ENCODE assay signal across 22 mouse cellular contexts in the genomic region with DNA sequence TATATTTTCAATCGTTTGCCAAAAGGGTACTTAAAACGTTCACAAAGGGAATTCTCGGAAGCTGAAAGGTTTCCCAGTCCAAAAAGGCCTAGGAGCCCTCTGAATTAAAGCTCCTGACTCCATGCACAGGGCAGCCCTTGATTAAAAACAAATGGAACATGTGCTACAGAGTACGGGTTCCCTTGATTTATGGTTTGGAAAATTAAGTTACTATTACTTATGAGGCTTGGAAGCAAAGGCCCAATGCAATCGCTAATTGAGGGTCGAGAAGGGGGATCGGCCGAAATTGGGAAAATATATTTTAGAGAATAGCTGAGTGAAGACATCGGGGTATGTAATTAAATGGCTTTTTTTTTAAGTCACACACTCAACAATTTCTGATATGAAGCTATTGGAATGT.
DNase-seq lines count a peak whose midpoint lies in the region; ATAC-seq lines count a peak whose summit lies in the region.
"Had no signal": no experiment of that assay in that cellular context is flagged by ENCODE, and none has a peak within 500 bp of the region (broad histone marks: within the 10 kb centered on the region; RNA-seq: fewer than 3 reads in every experiment).

No protein-coding gene starts in this region.

- no peaks in the 10 kb centered on the region for H3K36me3 ChIP-seq in limb, embryonic 11.5 days (ENCODE audit: control insufficient read depth, insufficient read depth, low read length)
- H3K36me3 ChIP-seq: forebrain, embryonic 10.5 days; hindbrain, embryonic 12.5 days; hindbrain, embryonic 15.5 days had no signal

- WGBS in limb, embryonic 11.5 days, result 19% methylated on average over 9 of the region's 9 CpGs

- no peak overlapping the region for H3K4me2 ChIP-seq in limb, embryonic 11.5 days (ENCODE audit: low read depth, severe bottlenecking)
- H3K4me2 ChIP-seq: forebrain, embryonic 13.5 days; heart, embryonic 11.5 days; hindbrain, embryonic 12.5 days; hindbrain, embryonic 15.5 days had no signal

- 0 out of 2 replicates have a peak, but pooled peaks have one; percentile 60 for ATAC-seq in limb, embryonic 11.5 days (ENCODE audit: insufficient number of reproducible peaks, low FRiP score, low TSS enrichment, low read depth)
- ATAC-seq: activated CD4-positive, CD25-positive, alpha-beta regulatory T cell, adult 4 months; forebrain, embryonic 13.5 days; forebrain, embryonic 16.5 days had no signal

- H3K4me1 ChIP-seq in limb, embryonic 11.5 days (ENCODE audit: control insufficient read depth, insufficient read depth, low read length), result no peaks in the 10 kb centered on the region
- H3K4me1 ChIP-seq: hindbrain, embryonic 12.5 days; hindbrain, embryonic 15.5 days had no signal

- peak; percentile 16 for DNase-seq in embryo, embryonic 11 days
- DNase-seq in embryo, embryonic 10 days (ENCODE audit: low spot score), result no peak
- DNase-seq in forelimb bud, embryonic 11.5 days (ENCODE audit: low read depth, low spot score), result peak; percentile 76
- peak; percentile 41 for DNase-seq in limb, embryonic 11.5 days (ENCODE audit: low spot score)
- DNase-seq in layer of hippocampus, adult 9-10 months (ENCODE audit: low spot score), result no peak
- DNase-seq in ovary, postnatal 36 days (ENCODE audit: low spot score), result no peak
- DNase-seq: adrenal gland, adult 8-10 months; adrenal gland, postnatal 25 days; cerebellum, adult 11-12 months; cerebellum, adult 8-10 months; cerebellum, postnatal 10 days; cerebellum, postnatal 36 days; gastrocnemius, adult 2 months; gastrocnemius, postnatal 14 days; heart, adult 11 months had no signal

- H3K9me3 ChIP-seq in limb, embryonic 11.5 days (ENCODE audit: control insufficient read depth, low read length), result no peaks in the 10 kb centered on the region; the same call in 1 of the 2 replicates
- H3K9me3 ChIP-seq: forebrain, embryonic 13.5 days; hindbrain, embryonic 15.5 days had no signal

- no peak overlapping the region for H3K9ac ChIP-seq in limb, embryonic 11.5 days (ENCODE audit: low read length)
- H3K9ac ChIP-seq: forebrain, embryonic 13.5 days; hindbrain, embryonic 12.5 days; hindbrain, embryonic 15.5 days had no signal

- no peak overlapping the region for H3K27ac ChIP-seq in limb, embryonic 11.5 days (replicated peaks; ENCODE audit: low read depth, low read length)
- H3K27ac ChIP-seq: forebrain, embryonic 10.5 days; forebrain, embryonic 13.5 days; gastrocnemius, adult 2 months; hindbrain, embryonic 12.5 days; hindbrain, embryonic 15.5 days had no signal

- H3K4me3 ChIP-seq in limb, embryonic 11.5 days (ENCODE audit: low read depth, low read length), result no peak overlapping the region
- H3K4me3 ChIP-seq: forebrain, embryonic 10.5 days; forebrain, embryonic 13.5 days; gastrocnemius, adult 2 months; hindbrain, embryonic 12.5 days; hindbrain, embryonic 15.5 days had no signal

- no peaks in the 10 kb centered on the region for H3K27me3 ChIP-seq in limb, embryonic 11.5 days (ENCODE audit: control insufficient read depth, insufficient read depth, low read length)
- H3K27me3 ChIP-seq: forebrain, embryonic 13.5 days; hindbrain, embryonic 12.5 days; hindbrain, embryonic 15.5 days had no signal

Comparison
In these comparisons a context has a peak if more than half of its experiments do, and no peak if none do; other contexts are left out.
1. DNase-seq: peak in embryo, embryonic 11 days (single experiment), forelimb bud, embryonic 11.5 days (single experiment) and limb, embryonic 11.5 days (single experiment); none in embryo, embryonic 10 days (single experiment), layer of hippocampus, adult 9-10 months (single experiment) and ovary, postnatal 36 days (single experiment).